Mouse (Mus musculus): ENCODE results near the gene Zfp622.

DNA sequence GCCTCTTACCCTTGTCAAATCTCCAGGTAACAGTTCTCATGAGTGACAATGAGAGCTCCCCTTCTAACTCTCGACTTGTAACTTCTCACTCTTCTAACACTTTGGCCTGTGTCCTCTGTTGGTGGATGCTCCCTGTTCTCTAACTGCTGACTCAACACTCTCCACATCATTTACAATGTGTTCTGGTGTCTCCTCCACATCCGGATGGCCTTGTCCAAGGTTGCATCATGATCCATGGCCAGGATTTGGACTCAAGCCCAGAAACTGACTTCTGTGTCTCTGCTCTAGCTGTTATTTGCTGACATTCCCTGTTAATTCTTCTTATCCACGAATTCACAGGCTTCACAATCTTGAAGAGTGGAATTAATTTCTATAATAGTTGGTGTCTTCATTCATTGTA, 47.5 kb downstream of the Zfp622 start:
- no peak for TF ChIP-seq MYOG (IDR thresholded peaks at IDR 0.05; ENCODE audit: control insufficient read depth, extremely low read depth, insufficient read length)
- no peak for TF ChIP-seq CTCF (IDR thresholded peaks at IDR 0.05; ENCODE audit: control insufficient read depth, insufficient read depth, insufficient read length)
- TF ChIP-seq CEBPB (IDR thresholded peaks at IDR 0.05; ENCODE audit: low read depth) = peak; percentile 56
